Mouse (Mus musculus) kidney, postnatal 10 days (tissue): ENCODE measurements at regions not wholly inside any gene's neighbourhood (a gene's known extent, or its start where the extent isn't known, plus 50 kb on each side); places are given as distances from the start of the nearest gene placed in this dataset.
A peak's percentile ranks its signal among the peaks of the same experiment; 100 is the strongest.

Experiments
- DNase-seq: peaks from one replicate; pipeline ENCODE4 v3.0.0; 2021; ENCODE audit warnings: mixed read lengths

- DNase-seq = peak; percentile 5
These were observed 981.1 kb downstream of the Gm597 start for GRCm38 (mm10) chr1:27798993-27799392.
